Mouse (Mus musculus): ENCODE data around the gene Slc9a8. TPM values are rescaled to one million over a fixed set of nuclear protein-coding genes. Genes with fewer than 3 reads are reported as not detected.

Gene Slc9a8
- polyA plus RNA-seq, 1 experiment from 2014 or later: 15.1 TPM

- ATAC-seq (ENCODE audit: low read depth): no peak
- Histone ChIP-seq H3K4me3 (ENCODE audit: low read depth, low read length) (no peak overlapping the region), H3K9me3 (replicated peaks; ENCODE audit: control insufficient read depth, low read length) (no peaks in the 10 kb centered on the region), H3K9ac (ENCODE audit: low read depth, low read length) (no peak overlapping the region), H3K4me2 (ENCODE audit: low read depth, low read length) (no peak overlapping the region), H3K27ac (ENCODE audit: low read length) (no peak overlapping the region), H3K36me3 (ENCODE audit: control insufficient read depth, insufficient read depth) (peaks cover 44% of the 10 kb centered on the region), H3K27me3 (ENCODE audit: control insufficient read depth, insufficient read depth, low read depth, low read length) (no peaks in the 10 kb centered on the region), H3K4me1 (ENCODE audit: control insufficient read depth, low read depth, low read length) (peaks cover 10% of the 10 kb centered on the region)
- 88% methylated on average over 9 of the region's 9 CpGs for WGBS (ENCODE audit: insufficient replicate concordance)
Observed at GRCm38 (mm10) chr2:167512365-167512764, 90.9 kb downstream of the Slc9a8 start.

GRCm38 (mm10) chr2:167512970-167513369, 91.5 kb downstream of the Slc9a8 start:
- H3K4me1 ChIP-seq (ENCODE audit: control insufficient read depth, low read depth, low read length): peaks cover 10% of the 10 kb centered on the region
- no peak overlapping the region for H3K9ac ChIP-seq (ENCODE audit: low read depth, low read length)
- H3K27ac ChIP-seq (ENCODE audit: low read length): no peak overlapping the region
- no peaks in the 10 kb centered on the region for H3K27me3 ChIP-seq (ENCODE audit: control insufficient read depth, insufficient read depth, low read depth, low read length)
- 73% methylated on average over 5 of the region's 5 CpGs for WGBS (ENCODE audit: insufficient replicate concordance)
- no peak overlapping the region for H3K4me2 ChIP-seq (ENCODE audit: low read depth, low read length)
- no peaks in the 10 kb centered on the region for H3K9me3 ChIP-seq (replicated peaks; ENCODE audit: control insufficient read depth, low read length)
- no peak for ATAC-seq (ENCODE audit: low read depth)
- no peak overlapping the region for H3K4me3 ChIP-seq (ENCODE audit: low read depth, low read length)
- H3K36me3 ChIP-seq (ENCODE audit: control insufficient read depth, insufficient read depth): peaks cover 44% of the 10 kb centered on the region

GRCm38 (mm10) chr2:167514641-167515040, 93.1 kb downstream of the Slc9a8 start:
- no peak for ATAC-seq (ENCODE audit: low read depth)
- WGBS (ENCODE audit: insufficient replicate concordance): 88% methylated on average over 4 of the region's 4 CpGs

GRCm38 (mm10) chr2:167515688-167516087, 94.2 kb downstream of the Slc9a8 start:
- Histone ChIP-seq H3K4me3 (ENCODE audit: low read depth, low read length) (no peak overlapping the region), H3K36me3 (ENCODE audit: control insufficient read depth, insufficient read depth) (peaks cover 40% of the 10 kb centered on the region)

More at GRCm38 (mm10) chr2:167514641-167515040, 93.1 kb downstream of the Slc9a8 start:
- H3K4me1 ChIP-seq (ENCODE audit: control insufficient read depth, low read depth, low read length): peaks cover 10% of the 10 kb centered on the region
- H3K9me3 ChIP-seq (replicated peaks; ENCODE audit: control insufficient read depth, low read length): no peaks in the 10 kb centered on the region
- no peaks in the 10 kb centered on the region for H3K27me3 ChIP-seq (ENCODE audit: control insufficient read depth, insufficient read depth, low read depth, low read length)
- no peak overlapping the region for H3K9ac ChIP-seq (ENCODE audit: low read depth, low read length)
- peaks cover 40% of the 10 kb centered on the region for H3K36me3 ChIP-seq (ENCODE audit: control insufficient read depth, insufficient read depth)
- no peak overlapping the region for H3K4me3 ChIP-seq (ENCODE audit: low read depth, low read length)
- H3K27ac ChIP-seq (ENCODE audit: low read length): no peak overlapping the region
- no peak overlapping the region for H3K4me2 ChIP-seq (ENCODE audit: low read depth, low read length)

GRCm38 (mm10) chr2:167519606-167520252, 98.2 kb downstream of the Slc9a8 start:
- ATAC-seq (ENCODE audit: low read depth): no peak
- WGBS (ENCODE audit: insufficient replicate concordance): 60% methylated on average over 5 of the region's 5 CpGs
- no peak overlapping the region for H3K4me3 ChIP-seq (ENCODE audit: low read depth, low read length)
- H3K36me3 ChIP-seq (ENCODE audit: control insufficient read depth, insufficient read depth): peaks cover 12% of the 10 kb centered on the region
- no peak overlapping the region for H3K27ac ChIP-seq (ENCODE audit: low read length)
- no peaks in the 10 kb centered on the region for H3K27me3 ChIP-seq (ENCODE audit: control insufficient read depth, insufficient read depth, low read depth, low read length)
- H3K4me2 ChIP-seq (ENCODE audit: low read depth, low read length): no peak overlapping the region
- H3K4me1 ChIP-seq (ENCODE audit: control insufficient read depth, low read depth, low read length): no peaks in the 10 kb centered on the region
- no peak overlapping the region for H3K9ac ChIP-seq (ENCODE audit: low read depth, low read length)
- H3K9me3 ChIP-seq (replicated peaks; ENCODE audit: control insufficient read depth, low read length): no peaks in the 10 kb centered on the region

More at GRCm38 (mm10) chr2:167515688-167516087, 94.2 kb downstream of the Slc9a8 start:
- no peak for ATAC-seq (ENCODE audit: low read depth)
- WGBS (ENCODE audit: insufficient replicate concordance): 78% methylated on average over 5 of the region's 5 CpGs
- Histone ChIP-seq H3K27ac (ENCODE audit: low read length) (no peak overlapping the region), H3K9me3 (replicated peaks; ENCODE audit: control insufficient read depth, low read length) (no peaks in the 10 kb centered on the region), H3K27me3 (ENCODE audit: control insufficient read depth, insufficient read depth, low read depth, low read length) (no peaks in the 10 kb centered on the region), H3K4me2 (ENCODE audit: low read depth, low read length) (no peak overlapping the region), H3K4me1 (ENCODE audit: control insufficient read depth, low read depth, low read length) (peaks cover 2% of the 10 kb centered on the region), H3K9ac (ENCODE audit: low read depth, low read length) (no peak overlapping the region)

Other genes starting within 250 kb of the Slc9a8 start
- 0.14 and 0.16 TPM in 2 replicates for gene Kcnb1, start 231.6 kb upstream of the Slc9a8 start, polyA plus RNA-seq (2015; fragmentation: Nextera tagmentation; extraction: Ambion mirVana)
- gene Ptgis, start 181.1 kb upstream of the Slc9a8 start, polyA plus RNA-seq (2015; fragmentation: Nextera tagmentation; extraction: Ambion mirVana): 0.71 and 1.2 TPM in 2 replicates
- gene B4galt5, start 72.5 kb upstream of the Slc9a8 start, polyA plus RNA-seq (2015; fragmentation: Nextera tagmentation; extraction: Ambion mirVana): 1.3 and 1.5 TPM in 2 replicates
- 35.6 and 36.7 TPM in 2 replicates for gene Rnf114, start 70.9 kb downstream of the Slc9a8 start, polyA plus RNA-seq (2015; fragmentation: Nextera tagmentation; extraction: Ambion mirVana)
- 6.7 and 8.3 TPM in 2 replicates for gene Spata2, start 71.2 kb downstream of the Slc9a8 start, polyA plus RNA-seq (2015; fragmentation: Nextera tagmentation; extraction: Ambion mirVana)
- gene Snai1, start 116.5 kb downstream of the Slc9a8 start, polyA plus RNA-seq (2015; fragmentation: Nextera tagmentation; extraction: Ambion mirVana): 1.5 TPM in 2 replicates
- 168 and 175 TPM in 2 replicates for gene Ube2v1, start 210.4 kb downstream of the Slc9a8 start, polyA plus RNA-seq (2015; fragmentation: Nextera tagmentation; extraction: Ambion mirVana)
- gene Gm20431, start 239.8 kb downstream of the Slc9a8 start, polyA plus RNA-seq (2015; fragmentation: Nextera tagmentation; extraction: Ambion mirVana): not detected in 2 replicates